Mouse (Mus musculus) layer of hippocampus, adult 18-20 months (tissue): ENCODE measurements around the gene Hip1r. TPM values are rescaled to one million over a fixed set of nuclear protein-coding genes. Genes with fewer than 3 reads are reported as not detected.

Experiments
- DNase-seq, 2 experiments: peaks; one replicate each; pipeline ENCODE4 v3.0.0; 2022; ENCODE audit warnings: low spot score in 2 of 2
- total RNA-seq, 2 experiments: library from RNA; stranded (reverse); gene quantifications; 2 replicates each; pipeline ENCODE4 v1.2.3; 2021

Gene Hip1r
- total RNA-seq, 2 experiments from 2014 or later = 46.3 to 48.5 TPM

DNA sequence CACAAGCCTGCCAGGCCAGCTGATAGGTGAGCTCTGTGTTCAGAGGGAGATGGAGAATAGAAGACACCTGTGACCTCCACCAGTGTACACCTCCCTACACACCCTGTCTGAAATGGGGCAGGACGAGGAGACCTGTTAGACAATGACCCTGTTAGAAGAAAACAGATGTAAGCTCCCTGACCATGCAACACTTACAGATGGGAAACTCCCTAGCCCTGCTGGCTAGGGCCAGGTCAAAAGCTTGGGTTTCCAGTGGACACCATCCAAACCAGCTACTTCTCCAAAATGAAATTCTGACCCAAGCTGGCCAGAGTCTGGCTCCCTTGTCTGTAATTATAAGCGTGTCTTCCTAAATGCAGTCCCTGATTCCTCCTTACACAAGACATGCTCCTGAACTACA, 42.3 kb downstream of the Hip1r start:
- DNase-seq = no peak

DNA sequence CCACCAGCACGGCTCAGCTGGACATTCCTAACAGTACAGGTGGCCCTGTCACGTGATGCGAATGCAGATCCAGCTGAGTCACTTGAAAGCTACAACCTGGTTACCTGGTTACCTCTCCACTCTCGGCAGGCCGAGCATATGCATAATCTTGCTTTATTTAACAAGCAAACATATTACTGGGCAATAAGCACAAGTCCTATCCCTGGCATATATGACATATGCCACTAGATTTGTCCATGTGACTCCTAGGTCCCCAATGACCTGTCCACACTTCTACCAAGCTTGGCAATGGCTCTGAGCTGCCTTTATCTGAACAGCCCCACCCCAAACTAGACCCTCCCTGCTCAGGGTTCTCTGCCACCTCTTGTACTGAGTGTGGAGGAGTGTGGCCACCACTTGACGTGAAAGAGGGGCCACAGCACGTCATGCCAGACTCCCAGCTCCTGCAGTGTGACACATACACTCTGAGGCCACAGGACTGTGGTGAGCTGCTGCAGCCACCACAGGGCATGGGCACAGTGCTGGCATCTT, 42.9 kb downstream of the Hip1r start:
- DNase-seq = no peak

DNA sequence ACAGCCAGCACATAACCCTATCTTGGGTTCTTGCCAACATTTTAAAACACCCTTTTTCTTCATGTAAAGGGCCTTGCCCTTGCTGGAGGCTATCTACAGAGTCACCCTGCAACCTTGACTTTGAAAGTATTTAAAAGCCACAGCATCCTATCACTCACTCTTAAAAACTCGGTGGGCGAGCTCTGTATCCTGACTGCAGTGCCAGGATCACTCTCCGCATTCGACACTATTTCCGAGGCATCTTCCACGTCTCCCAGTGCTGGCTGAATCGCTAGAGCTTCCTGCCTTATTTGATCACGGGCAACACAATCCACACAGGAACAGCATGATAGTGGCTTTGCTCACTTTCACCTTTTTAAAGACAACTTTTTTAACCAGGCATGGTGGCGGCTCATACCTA, 44.5 kb downstream of the Hip1r start:
- no peak for DNase-seq

GRCm38 (mm10) chr5:124018651-124019050, 45.2 kb downstream of the Hip1r start:
- no peak for DNase-seq

DNA sequence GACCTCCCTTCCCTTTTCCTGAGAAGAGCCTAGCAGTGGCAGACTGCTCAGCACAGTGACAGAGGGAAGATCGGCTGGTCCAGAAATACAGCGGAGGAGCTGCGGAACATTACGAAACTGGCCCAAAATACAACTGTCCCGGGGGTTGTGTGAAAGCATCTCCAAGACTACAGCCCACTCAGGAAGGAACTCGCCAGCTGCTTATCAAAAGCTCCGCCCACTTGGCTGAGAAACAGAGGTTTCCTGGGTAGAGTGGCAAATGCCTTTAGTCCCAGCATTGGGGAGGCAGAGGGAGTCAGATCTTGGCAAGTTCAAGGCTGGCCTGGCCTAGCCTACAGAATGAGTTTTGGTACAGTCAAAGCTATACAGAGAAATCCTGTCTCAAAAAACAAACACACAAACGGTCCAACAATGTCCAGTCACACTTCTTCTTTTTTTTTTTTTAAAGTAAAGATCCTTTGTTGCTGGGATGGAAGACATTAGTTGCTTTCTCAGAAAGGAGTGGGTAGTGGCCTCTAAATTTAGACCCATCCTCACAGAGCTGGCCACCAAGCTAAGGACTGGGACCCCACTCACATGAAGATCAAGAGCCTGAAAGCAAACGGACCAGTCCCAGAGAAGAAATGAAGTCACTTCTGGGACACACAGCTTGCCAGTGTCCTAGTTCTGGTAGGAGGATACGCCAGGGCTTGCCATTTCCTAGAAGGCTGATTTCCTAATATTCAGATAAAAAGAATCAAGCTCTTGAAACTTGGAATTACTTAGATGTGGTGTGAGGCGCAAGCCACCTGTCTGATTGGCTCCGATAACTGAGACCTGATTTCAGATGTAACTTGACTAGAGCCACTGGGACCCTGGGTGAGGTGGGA, 46.2 kb downstream of the Hip1r start:
- DNase-seq = peak; percentile 83 to 92

- no peak for DNase-seq
Measured at GRCm38 (mm10) chr5:124021148-124021547, 47.7 kb downstream of the Hip1r start.

DNA sequence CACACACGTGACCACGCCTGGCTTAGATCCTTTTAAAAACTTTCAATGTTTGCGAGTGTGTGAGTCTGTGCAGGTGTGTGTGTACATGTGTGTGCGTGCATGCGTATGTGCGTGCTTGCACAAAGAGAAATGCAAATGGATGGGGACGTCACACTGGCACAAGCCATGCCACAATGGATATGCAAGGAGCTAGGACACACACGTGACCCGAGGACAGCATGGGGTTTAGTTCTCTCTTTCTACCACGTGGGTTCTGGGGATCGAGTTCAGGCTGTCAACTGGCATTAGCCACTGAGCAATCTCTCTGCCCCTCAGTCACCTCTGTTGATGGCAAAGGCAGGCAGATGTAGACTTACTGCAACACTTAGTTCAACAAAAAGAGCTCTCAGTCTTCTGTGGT, 48.3 kb downstream of the Hip1r start:
- DNase-seq = no peak

DNA sequence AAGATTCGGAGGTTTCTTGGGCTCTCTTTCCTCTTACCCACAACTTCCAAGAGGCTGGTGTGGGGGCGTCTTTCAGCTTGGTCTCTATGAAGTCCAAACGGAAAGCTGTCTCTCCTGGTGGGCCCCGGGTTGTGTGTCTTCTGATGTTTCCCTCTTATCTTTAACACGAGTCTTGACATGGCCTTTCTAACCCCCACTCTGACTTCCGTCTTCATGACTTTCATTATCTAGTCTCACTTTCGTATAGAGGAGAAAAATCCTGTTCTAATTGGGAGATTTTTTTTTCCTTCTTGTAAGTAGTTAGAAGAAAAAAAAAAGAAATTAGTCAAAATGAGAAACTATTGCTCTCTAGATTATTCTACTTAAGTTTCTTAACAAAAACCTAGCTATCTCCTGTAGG, 48.9 kb downstream of the Hip1r start:
- no peak for DNase-seq

- DNase-seq = no peak
Measured at GRCm38 (mm10) chr5:124024677-124025076, 51.2 kb downstream of the Hip1r start.

- no peak for DNase-seq
Measured at GRCm38 (mm10) chr5:124025146-124025545, 51.7 kb downstream of the Hip1r start.

GRCm38 (mm10) chr5:124025587-124026441, 52.4 kb downstream of the Hip1r start:
- DNase-seq = no peak

DNA sequence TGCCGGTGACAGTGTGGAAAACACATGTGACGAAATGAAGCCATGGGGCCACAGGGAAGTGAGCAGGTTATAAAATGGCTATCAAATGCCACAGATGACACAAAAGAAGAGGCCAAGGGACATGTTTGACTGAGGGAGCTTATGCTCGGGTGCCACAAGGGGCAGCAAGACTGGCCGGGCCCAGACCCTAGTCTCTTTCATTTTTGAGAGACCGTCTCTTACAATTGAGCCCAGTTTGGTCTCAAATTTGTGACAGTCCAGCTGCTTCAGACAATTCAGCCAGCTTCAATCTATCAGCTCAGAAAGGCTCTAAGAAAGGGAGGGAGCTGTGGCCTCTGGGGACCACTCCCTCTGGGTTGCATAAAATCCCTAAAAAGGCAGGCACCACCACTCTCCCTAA, 53.1 kb downstream of the Hip1r start:
- no peak for DNase-seq

- DNase-seq = no peak
Measured at GRCm38 (mm10) chr5:124027702-124028470, 54.5 kb downstream of the Hip1r start.

GRCm38 (mm10) chr5:124028680-124029079, 55.3 kb downstream of the Hip1r start:
- DNase-seq = no peak

GRCm38 (mm10) chr5:124029220-124030035, 56.0 kb downstream of the Hip1r start:
- no peak for DNase-seq

- DNase-seq = no peak
Measured at GRCm38 (mm10) chr5:124030386-124031067, 57.1 kb downstream of the Hip1r start.

- no peak for DNase-seq
Measured at GRCm38 (mm10) chr5:124031068-124031955, 57.9 kb downstream of the Hip1r start.

- peak; percentile 88 to 91 for DNase-seq
Measured at GRCm38 (mm10) chr5:124032001-124032508, 58.6 kb downstream of the Hip1r start, which contains the start of gene Vps37b. TSS of gene Vps37b (minus strand) at chr5:124032270.
